Mouse (Mus musculus) liver, embryonic 14.5 days (tissue): ENCODE measurements at regions not wholly inside any gene's neighbourhood (a gene's known extent, or its start where the extent isn't known, plus 50 kb on each side); places are given as distances from the start of the nearest gene placed in this dataset.

ENCODE experiments used
- CTCF ChIP-seq: IDR thresholded peaks from 2 replicates; pipeline ENCODE4 v1.5.1; 2016; ENCODE audit warnings: antibody characterized with exemption, low read depth, control low read depth
- EP300 ChIP-seq: IDR thresholded peaks from 2 replicates; pipeline ENCODE4 v1.6.1; 2016; ENCODE audit warnings: antibody characterized with exemption, low read depth

DNA sequence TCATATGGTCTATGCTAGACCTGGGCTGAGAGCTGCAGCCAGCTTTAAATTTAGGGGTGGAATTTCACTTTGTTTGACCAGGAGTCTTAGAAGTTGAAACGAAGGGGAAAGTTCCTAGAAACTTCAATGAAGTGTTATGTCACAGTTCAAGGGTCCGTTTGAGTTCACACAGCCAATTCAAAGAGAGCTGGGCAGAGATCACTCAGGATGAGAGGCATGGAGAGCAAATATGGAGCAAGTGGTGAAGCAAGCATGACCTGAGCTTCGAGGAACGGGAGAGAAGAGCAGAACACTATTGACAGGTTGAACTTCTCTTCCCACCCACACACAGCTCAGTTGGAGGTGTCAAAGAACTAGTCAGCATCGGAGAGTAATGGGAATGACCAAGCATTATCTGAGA, 56.1 kb upstream of the Hmgn3 start:
- TF ChIP-seq CTCF (no peak), EP300 (no peak)
